Mouse (Mus musculus) megakaryocyte, embryonic 14.5 days (primary cell): Measurements from ENCODE around the gene Afg3l1. TPM values are rescaled to one million over a fixed set of nuclear protein-coding genes. Genes with fewer than 3 reads are reported as not detected.
"Not testable (repeated sequence)": the region's sequence is repeated elsewhere in the genome, so short reads cannot be mapped to it uniquely, and the experiment has no call there.

Experiments
- H3K27me3 ChIP-seq: replicated peaks from 2 replicates; pipeline ENCODE3; 2012; ENCODE audit warnings: inconsistent platforms
- H3K36me3 ChIP-seq: replicated peaks from 2 replicates; pipeline ENCODE3; 2012; ENCODE audit warnings: low read length, inconsistent platforms, mixed read lengths
- H3K4me1 ChIP-seq: 2 replicates; pipeline ENCODE4 v1.6.1; 2012; ENCODE audit warnings: inconsistent platforms
- H3K4me3 ChIP-seq: replicated peaks from 2 replicates; pipeline ENCODE3; 2012; ENCODE audit warnings: moderate library complexity, mild to moderate bottlenecking, inconsistent platforms
- H3K9me3 ChIP-seq: 2 replicates; pipeline ENCODE4 v1.6.1; 2012; ENCODE audit warnings: inconsistent platforms
- FLI1 ChIP-seq: IDR thresholded peaks from 2 replicates; pipeline ENCODE4 v1.6.1; 2012; ENCODE audit warnings: low read length, inconsistent platforms, mixed read lengths
- GATA1 ChIP-seq: IDR thresholded peaks from 3 replicates; pipeline ENCODE4 v1.6.1; 2012; ENCODE audit warnings: mixed read lengths, low read length, inconsistent platforms, borderline replicate concordance
- polyA plus RNA-seq: library from polyadenylated mRNA; stranded (reverse); fragments of >175 nt; gene quantifications from 2 replicates; pipeline ENCODE4 v1.2.3, GENCODE M21; 2012; ENCODE audit warnings: low replicate concordance; ENCODE audit not compliant: insufficient read depth

Afg3l1 gene
- polyA plus RNA-seq, 1 experiment: 20.1 TPM

DNA sequence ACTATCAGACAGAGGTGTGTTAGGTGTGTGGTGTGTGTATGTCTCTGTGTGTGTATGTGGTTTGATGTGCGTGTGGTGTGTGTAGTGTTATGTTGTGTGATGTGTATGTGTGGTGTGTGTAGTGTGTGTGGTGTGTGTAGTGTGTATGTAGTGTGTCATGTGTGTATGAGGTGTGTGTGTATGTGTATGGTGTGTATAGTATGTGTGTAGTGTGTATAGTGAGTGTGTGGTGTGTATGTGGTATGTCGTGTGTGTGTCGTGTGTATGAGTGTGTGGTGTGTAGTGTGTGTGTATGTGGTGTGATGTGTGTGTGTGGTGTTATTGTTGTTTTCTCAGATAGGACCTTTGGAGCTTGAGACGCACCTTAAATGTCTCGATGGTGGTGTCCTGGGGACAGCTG is 35.4 kb upstream of the Afg3l1 start:
- TF ChIP-seq FLI1: no peak
- TF ChIP-seq GATA1: no peak; the same call in 2 of the 3 replicates
- H3K4me1 ChIP-seq: peaks cover 56% of the 10 kb centered on the region
- H3K9me3 ChIP-seq: peaks cover 11% of the 10 kb centered on the region
- H3K4me3 ChIP-seq: peak overlapping the region; percentile 97
- peaks cover 3% of the 10 kb centered on the region for H3K27me3 ChIP-seq
- peaks cover 22% of the 10 kb centered on the region for H3K36me3 ChIP-seq

DNA sequence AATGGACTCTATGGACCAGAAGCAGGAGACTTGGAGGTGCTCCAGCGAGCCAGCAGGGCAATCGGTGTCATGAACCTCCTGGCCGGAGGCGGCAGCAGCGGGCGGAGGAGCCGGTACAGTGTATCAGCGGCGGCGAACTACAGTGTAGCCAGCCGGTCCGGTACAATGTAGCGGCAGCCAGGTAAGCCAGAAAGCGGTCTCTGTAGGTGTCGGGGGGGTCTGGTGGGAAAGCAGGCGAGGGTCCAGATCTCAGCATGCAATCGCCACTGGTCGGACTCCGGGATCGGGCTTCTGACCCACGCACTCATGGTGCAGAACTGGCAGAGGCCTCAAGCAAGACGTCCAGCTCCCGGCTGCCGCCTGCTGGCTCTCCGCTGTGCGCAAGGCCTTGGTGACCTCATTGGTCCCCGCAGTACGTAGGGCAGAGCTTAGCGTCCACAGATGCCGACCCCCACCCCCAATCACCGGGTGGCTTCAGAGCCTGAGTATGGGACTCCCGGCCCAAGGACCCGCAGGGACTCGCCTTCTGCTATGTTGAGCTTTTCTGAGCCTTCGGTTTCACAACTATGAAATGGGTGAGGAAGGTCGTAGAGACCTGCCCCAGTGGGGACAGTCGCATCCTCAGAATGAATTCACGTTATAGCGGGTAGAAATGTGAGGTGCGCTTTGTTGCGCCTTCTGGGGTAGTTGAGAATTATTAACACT is 34.7 kb upstream of the Afg3l1 start:
- H3K4me3 ChIP-seq: peak overlapping the region; percentile 97
- TF ChIP-seq GATA1: no peak
- no peak for TF ChIP-seq FLI1
- H3K36me3 ChIP-seq: peaks cover 27% of the 10 kb centered on the region
- peaks cover 5% of the 10 kb centered on the region for H3K9me3 ChIP-seq
- peaks cover under 1% of the 10 kb centered on the region for H3K27me3 ChIP-seq
- peaks cover 63% of the 10 kb centered on the region for H3K4me1 ChIP-seq

DNA sequence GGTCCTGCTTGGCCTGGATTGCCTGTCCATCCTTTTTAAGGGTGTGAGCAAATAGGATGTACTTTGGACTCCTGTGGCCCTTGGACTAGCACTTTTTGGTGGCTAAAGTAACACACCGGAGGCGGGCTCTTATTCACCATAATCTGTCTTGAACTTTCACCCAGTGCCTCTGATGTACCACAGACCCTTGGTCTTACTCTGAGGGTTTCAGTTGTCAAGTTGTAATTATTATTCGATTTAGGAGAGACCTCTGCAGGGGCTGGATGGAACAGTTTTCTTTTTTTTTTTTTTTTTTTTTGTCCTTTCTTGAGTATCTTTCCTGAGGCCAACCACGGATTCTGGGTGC is 34.2 kb upstream of the Afg3l1 start:
- peaks cover 4% of the 10 kb centered on the region; the same call in 1 of the 2 replicates for H3K9me3 ChIP-seq
- H3K36me3 ChIP-seq: peaks cover 32% of the 10 kb centered on the region
- TF ChIP-seq GATA1 (no peak), FLI1 (no peak)
- H3K4me3 ChIP-seq: peak overlapping the region; percentile 97
- H3K4me1 ChIP-seq: peaks cover 68% of the 10 kb centered on the region
- no peaks in the 10 kb centered on the region for H3K27me3 ChIP-seq

DNA sequence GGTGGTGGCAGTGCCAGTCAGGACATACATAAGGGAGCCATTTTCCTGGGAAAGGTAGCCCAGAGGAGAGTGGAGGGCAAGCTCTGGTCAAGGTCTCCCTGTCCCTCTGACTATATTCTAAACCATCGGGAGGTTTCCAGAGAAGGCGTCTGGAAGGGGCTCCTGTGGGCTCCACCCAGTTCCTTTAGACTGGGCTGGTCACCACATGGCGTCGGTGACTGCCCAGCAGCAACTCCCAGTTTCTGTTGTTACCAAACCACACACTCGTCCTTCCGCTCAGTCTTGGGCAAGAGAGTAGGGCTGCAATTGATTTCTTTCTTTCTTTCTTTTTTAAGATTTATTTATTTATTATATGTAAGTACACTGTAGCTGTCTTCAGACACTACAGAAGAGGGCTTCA is 33.6 kb upstream of the Afg3l1 start:
- Histone ChIP-seq H3K4me1 (peaks cover 74% of the 10 kb centered on the region), H3K27me3 (no peaks in the 10 kb centered on the region), H3K9me3 (peaks cover 4% of the 10 kb centered on the region; the same call in 1 of the 2 replicates), H3K36me3 (peaks cover 38% of the 10 kb centered on the region), H3K4me3 (peak overlapping the region; percentile 97)
- TF ChIP-seq FLI1: no peak
- TF ChIP-seq GATA1: no peak

DNA sequence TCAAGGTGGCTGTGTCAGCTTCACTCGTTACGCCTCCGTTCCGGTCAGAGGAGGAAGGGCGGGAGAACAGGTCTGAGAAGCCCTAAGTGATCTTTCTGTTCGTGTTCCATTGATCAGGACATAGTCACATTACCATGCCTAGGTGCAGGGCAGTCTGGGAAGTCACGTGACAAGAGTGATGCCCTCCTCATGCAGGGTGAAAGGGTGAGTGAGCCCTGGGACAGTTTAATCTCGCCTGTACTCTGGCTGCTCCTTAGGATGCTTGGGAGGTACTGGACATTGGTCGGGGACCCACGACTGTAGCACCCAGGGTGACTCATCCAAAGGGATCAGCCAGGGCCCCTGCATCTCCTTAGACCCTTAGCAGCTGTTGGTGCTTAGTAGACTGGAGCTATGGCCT is 31.7 kb upstream of the Afg3l1 start:
- Histone ChIP-seq H3K9me3 (no peaks in the 10 kb centered on the region), H3K27me3 (no peaks in the 10 kb centered on the region), H3K36me3 (peaks cover 49% of the 10 kb centered on the region), H3K4me1 (peaks cover 87% of the 10 kb centered on the region), H3K4me3 (peak overlapping the region; percentile 17)
- TF ChIP-seq GATA1 (no peak), FLI1 (no peak)

DNA sequence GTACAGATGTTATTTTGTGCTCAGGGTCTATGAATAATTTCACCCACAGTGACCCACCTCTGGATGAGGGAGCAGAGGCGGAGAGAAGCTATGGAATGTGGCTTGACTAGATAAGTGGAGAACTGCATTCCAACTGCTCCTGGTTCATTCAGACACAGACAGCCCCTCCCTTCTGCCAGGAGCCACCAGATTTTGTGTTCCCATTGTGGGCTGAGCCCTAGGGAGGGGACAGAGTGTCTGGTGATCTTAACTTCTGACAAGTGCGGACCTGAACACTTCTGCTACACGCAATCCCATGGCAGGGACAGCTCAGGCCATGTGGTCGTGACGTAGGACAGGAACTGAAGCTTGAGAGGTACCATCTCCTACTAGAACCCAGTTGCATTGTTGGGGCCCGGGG is 30.9 kb upstream of the Afg3l1 start:
- TF ChIP-seq FLI1 (no peak), GATA1 (no peak)
- H3K4me3 ChIP-seq: no peak overlapping the region
- H3K36me3 ChIP-seq: peaks cover 55% of the 10 kb centered on the region
- H3K9me3 ChIP-seq: no peaks in the 10 kb centered on the region
- H3K27me3 ChIP-seq: no peaks in the 10 kb centered on the region
- H3K4me1 ChIP-seq: peaks cover 87% of the 10 kb centered on the region

DNA sequence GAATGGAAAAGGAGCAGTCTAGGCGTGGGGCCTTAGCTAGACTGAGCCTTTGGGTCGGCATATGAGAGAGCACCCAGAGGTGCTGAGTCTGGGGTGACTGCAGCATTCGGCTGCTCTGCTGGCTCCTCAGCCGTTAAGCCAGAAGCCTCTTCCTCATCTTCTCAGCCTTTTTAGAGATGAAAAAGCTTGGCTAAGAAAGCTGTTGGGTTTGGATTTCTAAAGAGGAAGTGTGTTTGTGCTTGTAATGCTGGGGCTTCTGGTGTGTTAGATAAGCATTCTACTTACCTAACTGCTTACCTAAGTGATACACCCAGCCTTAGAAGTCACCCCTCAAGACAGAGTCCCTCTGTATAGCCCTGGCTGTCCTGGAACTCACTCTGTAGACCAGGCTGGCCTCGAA is 26.9 kb upstream of the Afg3l1 start:
- no peaks in the 10 kb centered on the region for H3K9me3 ChIP-seq
- H3K36me3 ChIP-seq: peaks cover 85% of the 10 kb centered on the region
- H3K4me3 ChIP-seq: peak overlapping the region; percentile 42
- no peaks in the 10 kb centered on the region for H3K27me3 ChIP-seq
- no peak for TF ChIP-seq FLI1
- no peak for TF ChIP-seq GATA1
- peaks cover 97% of the 10 kb centered on the region for H3K4me1 ChIP-seq

DNA sequence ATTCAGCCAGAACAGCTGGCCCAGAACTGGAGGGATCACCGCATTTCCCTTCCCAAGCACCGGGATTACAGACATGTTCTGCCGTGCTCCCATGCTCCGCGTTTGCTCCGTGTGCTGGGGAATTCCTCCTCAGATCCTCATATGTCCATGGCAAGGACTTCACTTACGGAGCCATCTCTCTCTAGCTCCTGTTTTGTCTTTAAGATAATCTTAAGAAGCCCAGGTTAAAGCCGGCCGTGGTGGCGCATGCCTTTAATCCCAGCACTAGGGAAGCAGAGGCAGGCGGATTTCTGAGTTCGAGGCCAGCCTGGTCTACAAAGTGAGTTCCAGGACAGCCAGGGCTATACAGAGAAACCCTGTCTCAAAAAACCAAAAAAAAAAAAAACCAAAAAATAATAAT is 26.0 kb upstream of the Afg3l1 start:
- H3K9me3 ChIP-seq, H3K27me3 ChIP-seq, H3K4me3 ChIP-seq: not testable (repeated sequence)
- peaks cover 85% of the 10 kb centered on the region for H3K36me3 ChIP-seq
- peaks cover 96% of the 10 kb centered on the region for H3K4me1 ChIP-seq

DNA sequence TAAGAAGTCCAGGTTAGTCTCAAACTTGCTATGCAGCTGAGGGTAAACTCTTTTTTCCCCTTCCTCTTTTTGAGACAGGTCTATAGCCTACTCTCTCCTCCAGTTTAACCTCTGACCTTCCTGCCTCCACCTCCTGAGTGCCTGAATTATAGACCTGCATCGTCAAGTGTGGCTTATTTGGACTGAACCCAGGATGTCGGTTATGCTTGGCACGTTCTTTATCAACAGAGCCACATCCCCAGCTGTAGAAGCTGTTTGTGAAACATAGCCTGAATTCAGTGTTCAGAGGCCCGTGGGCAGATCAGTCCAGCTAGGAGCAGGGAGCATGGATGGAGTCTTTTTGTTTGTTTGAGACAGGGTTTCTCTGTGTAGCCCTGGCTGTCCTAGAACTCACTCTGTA is 25.6 kb upstream of the Afg3l1 start:
- no peak for TF ChIP-seq FLI1
- no peak for TF ChIP-seq GATA1
- H3K4me3 ChIP-seq: no peak overlapping the region
- no peaks in the 10 kb centered on the region for H3K27me3 ChIP-seq
- H3K36me3 ChIP-seq: peaks cover 85% of the 10 kb centered on the region
- H3K9me3 ChIP-seq: no peaks in the 10 kb centered on the region
- peaks cover 92% of the 10 kb centered on the region for H3K4me1 ChIP-seq

DNA sequence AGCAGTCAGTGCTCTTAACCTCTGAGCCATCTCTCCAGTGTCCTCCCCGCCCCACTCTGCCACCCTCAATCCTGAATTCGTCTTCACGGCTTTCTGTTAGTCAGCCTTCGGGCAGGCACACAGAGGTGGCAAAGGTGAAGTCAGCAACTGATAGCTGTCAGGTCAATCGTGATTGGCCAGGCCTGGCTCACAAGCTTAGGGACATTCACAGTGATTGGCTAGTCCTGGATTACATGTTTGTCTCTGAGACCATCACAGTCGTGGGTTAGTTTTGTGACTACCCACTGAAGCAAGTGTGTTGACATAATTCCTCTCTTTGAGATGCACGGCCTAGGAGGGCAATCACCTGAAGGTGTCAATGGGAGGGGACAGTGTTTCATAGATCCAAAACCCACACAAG is 24.4 kb upstream of the Afg3l1 start:
- no peak for TF ChIP-seq FLI1
- no peak for TF ChIP-seq GATA1
- H3K4me3 ChIP-seq: no peak overlapping the region
- H3K4me1 ChIP-seq: peaks cover 88% of the 10 kb centered on the region
- H3K27me3 ChIP-seq: no peaks in the 10 kb centered on the region
- no peaks in the 10 kb centered on the region for H3K9me3 ChIP-seq
- peaks cover 87% of the 10 kb centered on the region for H3K36me3 ChIP-seq

DNA sequence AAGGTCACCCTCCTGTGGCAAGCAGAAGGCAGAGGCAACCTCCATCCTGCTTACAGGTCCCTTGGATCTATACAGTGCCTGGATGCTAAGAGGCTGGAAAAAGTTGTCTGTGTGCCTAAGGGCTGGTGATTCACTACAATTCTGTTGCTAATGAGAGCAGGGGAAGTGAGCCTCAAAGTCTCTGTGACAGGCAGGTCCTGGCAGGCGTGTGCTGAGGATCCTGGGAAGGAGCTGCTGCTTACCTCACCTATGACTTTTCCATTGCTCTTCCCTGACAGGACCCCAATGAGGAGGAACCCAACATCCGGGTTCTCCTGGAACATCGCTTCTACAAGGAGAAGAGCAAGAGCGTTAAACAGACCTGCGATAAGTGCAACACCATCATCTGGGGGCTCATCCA is 23.8 kb upstream of the Afg3l1 start:
- peaks cover 85% of the 10 kb centered on the region for H3K4me1 ChIP-seq
- TF ChIP-seq GATA1 (no peak), FLI1 (no peak)
- peak overlapping the region; percentile 86 for H3K4me3 ChIP-seq
- no peaks in the 10 kb centered on the region for H3K9me3 ChIP-seq
- H3K36me3 ChIP-seq: peaks cover 87% of the 10 kb centered on the region
- no peaks in the 10 kb centered on the region for H3K27me3 ChIP-seq
